Mouse (Mus musculus) kidney, adult 18-20 months (tissue): ENCODE data around the gene Irf2bp2.

Experiments
- DNase-seq: peaks from one replicate; pipeline ENCODE4 v3.0.0; 2021

Gene Irf2bp2

DNA sequence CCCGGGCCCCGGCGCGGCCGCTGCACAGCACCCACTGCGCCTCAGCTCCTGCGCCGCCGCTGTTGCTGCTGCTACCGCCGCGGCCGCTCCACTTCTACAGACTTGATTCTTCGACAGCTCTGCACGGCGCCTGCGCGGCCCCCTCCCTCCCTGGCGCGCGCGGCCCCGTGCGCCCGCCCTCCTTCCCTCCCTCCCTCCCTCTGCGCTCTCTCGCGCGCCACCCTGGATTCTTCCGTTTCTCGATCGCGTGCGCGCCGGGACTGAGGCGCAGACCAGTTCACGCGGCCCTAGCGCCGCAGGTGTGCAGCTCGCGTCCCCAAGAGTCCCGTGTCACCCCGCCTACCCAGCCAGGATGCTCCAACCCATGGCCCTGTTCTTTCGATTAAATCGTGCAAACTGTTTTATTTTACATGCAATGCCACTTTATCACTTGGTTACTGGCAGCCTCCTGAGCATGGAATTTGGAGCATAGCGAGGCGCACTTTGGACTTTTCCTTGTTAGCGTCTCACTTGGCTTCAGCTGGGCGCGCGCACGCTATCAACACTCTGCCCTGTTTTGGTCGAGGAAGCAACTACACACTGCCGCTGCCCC lies at the start of gene Irf2bp2:
TSS of gene Irf2bp2 (minus strand) at position 98 of the 592 bp plus-strand sequence.
- DNase-seq = peak; percentile 90

DNA sequence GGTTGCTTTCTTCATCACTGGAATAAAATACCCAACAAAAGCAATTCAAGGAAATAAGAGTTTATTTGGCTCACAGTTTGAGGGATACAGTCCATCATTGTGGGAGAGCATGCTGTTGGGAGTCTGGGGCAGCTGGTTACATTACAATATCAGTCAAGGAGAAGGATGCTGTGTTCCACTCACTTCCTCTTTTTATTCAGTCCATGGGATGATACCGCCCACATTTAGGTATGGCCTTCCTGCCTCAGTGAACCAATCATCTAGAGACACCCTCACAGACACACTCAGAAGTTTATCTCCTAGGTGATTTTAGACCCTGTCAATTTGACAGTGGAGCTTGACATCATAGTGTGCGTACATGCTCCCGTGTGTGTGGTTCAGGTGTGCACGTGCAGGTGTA lies 48.9 kb upstream of the Irf2bp2 start:
- DNase-seq = no peak

DNA sequence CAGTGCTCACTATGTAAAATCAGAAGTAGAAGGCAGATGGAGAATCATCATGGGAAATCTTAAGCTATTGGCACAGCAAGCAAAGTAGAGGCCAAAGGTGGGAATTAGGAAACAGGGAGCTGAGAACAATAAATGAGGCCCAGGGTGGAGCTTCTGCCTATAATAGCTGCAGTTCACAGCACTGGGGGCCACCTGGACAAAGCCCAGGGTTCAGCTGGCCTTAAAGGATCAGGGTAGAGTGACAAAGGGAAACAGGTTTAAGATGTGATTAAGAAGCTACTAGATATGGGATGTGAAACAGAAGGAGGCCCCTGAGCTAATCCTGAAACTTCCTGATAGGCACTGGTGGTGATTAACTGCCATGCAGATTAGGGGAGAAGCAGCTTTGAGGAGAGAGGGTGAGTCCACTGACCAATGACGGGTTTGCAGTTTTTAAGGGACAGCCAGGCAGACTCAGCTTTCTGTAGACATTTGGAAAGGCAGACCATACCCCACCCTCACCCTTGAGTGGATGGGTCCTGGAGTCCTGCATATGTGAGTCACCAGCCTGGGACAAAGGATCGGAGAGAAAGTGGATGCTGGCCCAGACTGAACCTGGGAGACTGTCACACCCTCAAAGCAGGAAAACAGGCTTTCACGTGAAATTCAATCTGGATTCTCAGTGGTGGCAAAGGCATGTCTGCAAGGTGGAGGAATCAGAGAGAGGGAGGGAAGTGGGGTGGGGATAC lies 47.9 kb upstream of the Irf2bp2 start:
- no peak for DNase-seq

DNA sequence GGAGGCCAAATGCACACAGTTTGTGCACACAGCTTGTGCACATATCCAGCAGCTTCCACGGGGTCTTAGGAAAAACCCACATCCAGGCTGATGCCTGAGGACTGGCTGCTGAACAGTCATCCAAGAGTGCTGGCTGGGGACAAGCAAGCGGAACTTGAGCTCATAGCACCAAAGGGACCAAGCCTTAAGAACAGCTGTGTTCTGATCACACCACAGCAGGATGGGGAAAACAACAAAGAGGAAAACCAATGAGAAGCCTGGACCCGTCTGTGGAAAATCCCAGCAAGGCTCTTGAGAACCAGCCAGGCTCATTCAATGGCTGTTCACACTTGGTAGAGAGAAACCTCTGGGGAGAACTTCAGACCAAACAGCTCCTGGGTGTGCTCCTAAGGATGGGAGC lies 45.4 kb upstream of the Irf2bp2 start:
- DNase-seq = no peak

DNA sequence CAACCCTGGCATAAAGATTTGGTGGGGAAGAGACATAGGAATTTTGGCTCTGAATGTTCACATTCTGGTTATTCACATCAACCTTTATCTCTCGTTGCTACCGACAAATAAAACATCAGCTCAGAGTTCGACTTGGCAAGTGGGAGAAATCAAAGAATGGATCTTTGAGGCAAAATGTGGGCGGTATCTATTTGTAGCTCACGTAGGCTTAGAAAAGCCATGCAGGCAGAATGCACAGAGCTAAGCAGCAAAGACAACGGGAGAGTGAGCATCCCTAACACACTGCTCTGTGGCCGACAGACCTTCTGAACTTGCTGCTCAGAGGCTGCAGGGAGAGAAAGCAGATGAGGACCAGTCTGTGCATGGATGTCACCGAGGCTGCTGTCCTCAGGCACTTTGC lies 44.2 kb upstream of the Irf2bp2 start:
- no peak for DNase-seq

DNA sequence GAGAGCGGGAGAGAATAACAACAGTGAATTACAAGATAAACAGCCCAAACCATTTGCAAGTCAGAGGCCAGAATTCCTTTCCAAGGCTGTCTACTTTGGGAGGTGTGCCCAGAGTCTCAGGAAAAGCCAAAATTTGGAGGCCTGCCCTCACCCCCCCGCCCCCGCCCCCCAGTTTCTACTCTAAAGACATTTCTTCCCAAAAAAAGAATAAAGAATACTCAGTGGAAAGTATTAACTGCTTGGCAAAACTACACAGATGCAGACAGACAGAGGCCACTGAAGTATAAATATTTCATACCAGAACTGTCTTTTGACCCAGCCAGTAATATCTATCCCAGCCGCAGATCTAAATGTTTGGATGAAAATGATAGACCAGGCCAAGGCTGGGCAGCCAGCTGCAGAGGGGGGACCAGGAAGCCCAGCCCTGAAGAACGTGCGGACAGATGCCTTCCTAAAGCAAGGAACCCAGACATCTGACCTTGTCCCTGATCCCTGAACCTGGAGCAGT lies 40.8 kb upstream of the Irf2bp2 start:
- DNase-seq = no peak

DNA sequence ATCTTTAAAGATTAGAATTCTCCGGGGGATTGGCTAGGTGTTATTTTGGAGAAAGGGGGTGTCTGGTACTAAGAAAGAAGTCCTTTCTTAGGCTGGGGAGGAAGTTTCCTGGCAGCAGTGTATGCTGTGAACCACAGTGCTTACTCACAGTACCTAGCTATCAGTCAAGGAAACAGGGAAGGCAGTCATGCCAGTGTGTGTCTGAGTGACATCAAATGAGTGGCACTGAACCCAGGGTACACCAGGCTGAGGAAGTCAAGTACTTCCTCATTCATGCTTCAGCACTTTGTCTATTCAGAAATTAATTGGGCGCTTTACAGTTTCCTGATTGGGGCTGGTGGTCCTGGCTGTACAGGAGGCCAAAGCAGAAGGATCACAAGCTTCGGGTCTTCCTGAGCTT lies 34.8 kb upstream of the Irf2bp2 start:
- no peak for DNase-seq

DNA sequence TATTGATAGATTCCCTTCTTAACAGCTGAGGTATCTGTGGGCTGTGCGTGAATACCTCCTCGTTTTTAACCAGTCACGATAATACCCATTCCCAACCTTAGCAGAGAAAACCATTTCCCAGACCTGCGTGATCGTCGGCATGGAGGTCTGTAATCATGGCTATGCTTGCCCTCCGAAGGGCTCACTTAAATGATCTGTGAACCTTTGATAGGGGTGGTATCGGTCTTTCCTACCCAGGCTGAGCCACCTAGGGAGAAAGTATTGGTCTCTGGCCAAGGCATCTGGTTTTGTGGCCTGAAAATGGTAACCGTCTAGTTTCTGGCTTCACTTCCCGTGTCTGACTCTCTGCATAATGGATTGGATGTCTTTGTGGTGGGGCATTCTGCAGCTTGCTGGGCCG lies 32.6 kb upstream of the Irf2bp2 start:
- DNase-seq = no peak

DNA sequence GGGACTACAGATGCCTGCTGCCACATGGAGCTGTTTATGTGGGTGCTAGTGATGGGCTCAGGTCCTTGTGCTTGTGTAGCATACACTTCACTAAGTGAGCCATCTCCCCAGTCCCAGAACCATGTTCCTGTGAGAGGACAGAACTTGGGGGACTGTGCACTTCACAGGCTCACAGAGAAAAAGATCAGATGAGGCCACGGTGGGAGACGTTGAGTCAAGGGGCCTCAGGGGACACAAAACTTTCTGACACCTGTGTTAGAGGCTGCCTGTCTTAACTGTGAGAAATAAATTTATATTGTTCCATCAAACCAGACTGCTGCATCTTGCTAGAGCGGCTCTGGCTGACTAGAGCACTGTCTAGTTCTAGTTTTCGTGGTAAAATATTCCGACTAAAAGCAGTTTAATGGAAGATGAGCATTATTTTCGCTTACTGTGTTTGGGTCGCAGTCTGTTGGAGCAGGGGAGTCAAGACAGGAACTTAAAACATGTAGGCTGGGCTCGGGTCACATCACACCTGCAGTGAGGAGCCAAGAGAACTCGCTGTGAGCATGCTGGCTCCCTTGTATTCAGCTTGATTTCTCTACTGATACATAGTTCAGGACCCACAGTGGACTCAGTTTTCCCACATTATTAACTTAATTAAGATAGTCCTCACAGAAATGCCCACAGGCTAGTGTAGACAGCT lies 28.5 kb upstream of the Irf2bp2 start:
- no peak for DNase-seq

DNA sequence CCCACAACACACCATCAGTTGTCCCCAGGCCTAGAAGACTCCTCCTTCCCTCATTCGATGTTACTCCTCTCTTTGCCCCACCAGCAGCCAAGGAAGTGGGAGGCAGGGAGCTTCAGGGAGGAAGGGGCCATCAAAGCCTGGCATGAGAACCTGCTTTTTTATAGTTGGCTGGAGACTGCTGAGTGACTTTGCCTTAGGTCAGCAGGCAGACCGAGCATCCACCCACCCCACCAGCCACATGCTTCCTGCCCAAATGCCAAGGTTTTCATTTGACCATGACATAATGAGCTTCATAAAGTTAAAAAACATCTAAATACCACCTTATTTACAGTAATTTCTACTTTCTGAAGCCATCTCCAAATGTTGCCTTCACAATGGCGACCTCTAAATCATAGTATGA lies 26.9 kb upstream of the Irf2bp2 start:
- no peak for DNase-seq

DNA sequence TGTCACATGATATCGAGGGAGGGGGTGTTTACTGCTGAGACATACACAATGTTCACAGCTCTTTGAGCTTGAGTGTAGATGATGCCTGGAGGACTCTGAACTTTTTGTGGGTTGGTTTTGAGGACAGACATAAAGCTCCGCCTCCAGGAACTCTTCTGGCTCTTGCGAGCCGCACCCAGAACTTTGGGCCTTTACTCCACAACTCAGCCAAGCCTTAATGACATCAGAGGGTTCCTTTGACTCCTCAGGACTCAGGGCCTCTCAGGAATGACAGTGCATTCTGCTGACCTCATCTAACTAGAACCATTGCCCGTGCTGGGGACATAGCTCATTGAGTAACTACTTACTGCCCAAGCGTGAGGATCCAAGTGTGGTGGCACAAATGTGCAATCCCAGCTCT lies 25.7 kb upstream of the Irf2bp2 start:
- no peak for DNase-seq

DNA sequence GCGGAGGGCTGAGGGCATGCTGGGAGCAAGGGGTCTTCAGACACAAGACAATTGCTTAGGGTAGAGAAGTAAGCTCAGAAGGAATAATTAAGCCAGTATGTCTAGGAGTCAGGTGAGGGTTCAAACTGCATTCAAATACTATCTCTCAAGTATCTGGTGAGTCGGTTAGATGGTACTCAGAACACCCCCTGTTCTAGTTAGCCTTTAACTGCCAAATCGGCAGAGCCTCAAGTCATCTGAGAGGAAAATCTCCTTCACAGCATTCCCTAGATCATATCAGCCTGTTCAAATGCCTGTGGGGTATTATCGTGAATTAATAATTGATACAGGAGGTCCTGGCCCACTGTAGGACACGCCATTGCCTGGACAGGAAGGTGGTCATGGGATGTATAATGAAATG lies 23.9 kb upstream of the Irf2bp2 start:
- DNase-seq = no peak

DNA sequence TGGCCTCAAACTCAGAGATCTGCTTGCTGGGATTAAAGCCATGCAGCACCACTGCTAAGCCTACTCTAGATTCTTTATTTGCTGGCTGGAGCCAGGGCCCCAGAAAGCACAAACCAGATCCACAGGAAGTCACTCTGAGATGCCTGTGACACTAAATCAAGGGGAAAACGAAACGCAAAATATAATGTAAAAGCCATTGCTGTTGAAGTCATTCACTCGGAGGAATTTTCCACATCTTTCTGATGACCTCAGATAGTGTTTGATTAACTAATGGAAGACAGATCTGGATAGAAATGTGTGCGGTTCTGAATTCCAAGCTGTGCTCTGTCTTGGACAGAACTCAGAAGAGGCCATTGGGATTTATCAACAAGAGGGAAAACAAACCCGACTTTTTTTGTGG lies 22.9 kb upstream of the Irf2bp2 start:
- DNase-seq = no peak

DNA sequence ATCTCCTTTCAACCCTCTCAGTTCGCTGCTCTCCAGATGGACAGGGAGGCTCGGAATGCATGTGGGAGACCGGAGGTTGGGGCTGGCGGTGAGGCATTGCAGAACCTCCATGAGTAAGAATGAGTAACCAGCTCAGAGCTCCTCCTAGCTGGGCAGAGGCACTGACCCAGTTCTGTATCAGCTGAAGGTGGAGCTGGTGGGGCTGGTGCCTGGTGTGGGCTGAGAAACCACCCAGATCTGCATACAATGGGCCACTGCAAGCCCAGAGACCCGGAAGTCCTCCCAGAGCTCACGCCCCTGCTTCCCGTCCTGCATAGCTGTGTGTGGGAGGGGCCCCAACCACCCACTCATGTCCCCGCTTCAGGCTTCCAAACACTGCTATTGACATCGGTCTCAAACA lies 22.0 kb upstream of the Irf2bp2 start:
- DNase-seq = peak; percentile 66

DNA sequence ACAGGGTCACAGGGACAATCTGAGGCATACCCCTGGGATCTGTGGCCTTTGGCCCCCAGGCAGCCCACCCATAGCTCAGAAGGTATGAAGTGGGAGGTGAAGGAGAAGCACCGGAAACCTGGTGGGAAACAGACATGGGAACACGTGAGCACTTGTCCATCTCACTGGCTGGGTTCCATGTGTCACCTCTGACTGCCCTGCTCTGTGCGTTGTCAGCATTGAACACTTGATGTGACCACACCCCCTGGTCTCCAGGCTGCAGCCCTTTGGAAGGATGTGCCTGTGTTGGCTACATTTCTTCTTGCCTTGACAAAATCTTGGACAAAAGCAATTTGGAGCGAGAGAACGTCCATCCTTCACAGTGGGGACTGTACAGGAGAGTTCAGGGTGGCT lies 20.9 kb upstream of the Irf2bp2 start:
- no peak for DNase-seq

DNA sequence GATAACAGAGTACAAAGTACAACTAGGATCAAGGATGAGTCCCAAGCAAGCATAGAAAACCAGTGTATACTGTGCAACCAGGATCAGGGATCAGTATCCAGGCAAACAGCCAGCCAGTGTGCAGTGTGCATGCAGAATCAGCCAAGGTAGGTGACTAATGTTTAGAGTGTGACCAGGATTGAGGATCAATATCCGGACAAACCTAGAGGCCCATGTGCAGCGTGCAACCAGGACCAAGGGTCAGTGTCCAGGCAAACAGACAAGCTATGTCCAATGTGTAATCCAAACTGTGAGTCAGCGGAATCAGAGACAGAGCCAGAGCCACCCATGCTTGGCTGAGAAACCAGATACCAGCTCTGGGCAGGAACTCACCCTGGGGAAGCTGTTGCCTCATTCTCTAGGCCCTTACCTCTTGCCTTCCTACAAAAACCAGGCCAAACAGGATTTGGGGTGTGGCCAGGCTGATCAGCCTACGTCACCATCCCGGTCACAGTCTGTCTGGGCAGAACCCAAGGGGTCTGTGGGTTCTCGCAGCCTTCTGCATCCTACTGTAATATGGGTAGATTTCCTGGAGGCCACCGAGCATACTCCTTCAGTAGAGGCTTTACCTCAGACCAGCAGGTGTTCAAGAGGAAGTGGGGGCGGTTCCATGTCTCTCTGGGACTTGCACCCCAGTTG lies 20.4 kb upstream of the Irf2bp2 start:
- DNase-seq = peak; percentile 69

DNA sequence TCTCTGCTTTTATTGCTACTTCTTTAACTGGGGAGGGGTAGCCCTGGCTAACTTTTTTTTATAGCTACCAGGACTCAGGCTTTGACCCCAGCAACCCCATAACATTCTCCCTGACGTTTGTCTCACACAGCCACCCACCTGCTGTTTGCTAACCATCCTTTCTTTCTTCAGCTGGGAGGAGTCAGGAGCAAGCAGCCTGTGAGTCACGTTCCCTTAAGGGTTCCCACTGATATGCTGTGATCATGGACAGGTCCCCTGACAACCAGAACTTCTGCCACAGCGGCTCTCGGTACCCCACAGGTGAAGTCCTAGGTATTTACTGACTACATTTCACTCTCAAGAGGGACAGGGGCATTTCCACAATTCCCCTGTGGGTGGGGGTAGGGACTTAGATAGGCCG lies 19.4 kb upstream of the Irf2bp2 start:
- DNase-seq = no peak

DNA sequence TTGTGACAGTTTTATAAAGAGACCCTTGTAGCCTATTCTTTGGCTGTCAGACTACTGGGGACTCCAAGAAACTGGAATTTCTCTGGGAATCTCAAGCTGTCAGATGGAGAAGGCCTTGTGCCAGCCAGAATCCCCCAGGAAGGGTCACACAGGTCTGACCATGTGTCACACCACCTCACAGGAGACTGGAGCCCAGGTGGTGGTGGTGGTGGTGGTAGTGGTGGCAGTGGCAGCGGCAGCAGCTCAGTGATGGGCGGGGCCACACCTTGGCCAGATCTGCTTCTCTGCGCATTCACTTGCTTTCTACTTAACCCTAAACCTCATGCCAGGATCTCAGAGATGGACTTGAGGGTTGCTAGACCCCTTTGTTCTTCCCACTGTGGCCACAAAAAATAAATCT lies 19.0 kb upstream of the Irf2bp2 start:
- DNase-seq = no peak

DNA sequence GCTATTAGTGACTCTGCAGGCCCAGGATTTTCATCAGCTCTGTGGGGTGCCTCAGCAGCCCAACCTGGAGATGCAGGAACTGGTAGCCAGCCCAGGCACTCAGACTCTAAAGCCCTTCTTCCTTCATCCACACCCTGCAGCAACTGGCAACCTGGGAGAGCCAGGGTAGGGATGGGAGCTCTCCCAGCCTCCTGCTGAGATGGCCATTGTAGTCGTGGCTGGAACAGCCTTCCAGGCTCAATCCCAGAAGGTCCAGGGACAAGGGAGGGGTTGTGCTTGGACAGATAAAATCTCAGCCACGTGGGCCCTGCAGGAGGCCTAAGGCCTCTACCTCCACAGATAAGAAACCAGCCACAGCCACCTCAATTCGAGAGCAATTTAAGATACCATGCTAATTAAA lies 16.9 kb upstream of the Irf2bp2 start:
- no peak for DNase-seq

DNA sequence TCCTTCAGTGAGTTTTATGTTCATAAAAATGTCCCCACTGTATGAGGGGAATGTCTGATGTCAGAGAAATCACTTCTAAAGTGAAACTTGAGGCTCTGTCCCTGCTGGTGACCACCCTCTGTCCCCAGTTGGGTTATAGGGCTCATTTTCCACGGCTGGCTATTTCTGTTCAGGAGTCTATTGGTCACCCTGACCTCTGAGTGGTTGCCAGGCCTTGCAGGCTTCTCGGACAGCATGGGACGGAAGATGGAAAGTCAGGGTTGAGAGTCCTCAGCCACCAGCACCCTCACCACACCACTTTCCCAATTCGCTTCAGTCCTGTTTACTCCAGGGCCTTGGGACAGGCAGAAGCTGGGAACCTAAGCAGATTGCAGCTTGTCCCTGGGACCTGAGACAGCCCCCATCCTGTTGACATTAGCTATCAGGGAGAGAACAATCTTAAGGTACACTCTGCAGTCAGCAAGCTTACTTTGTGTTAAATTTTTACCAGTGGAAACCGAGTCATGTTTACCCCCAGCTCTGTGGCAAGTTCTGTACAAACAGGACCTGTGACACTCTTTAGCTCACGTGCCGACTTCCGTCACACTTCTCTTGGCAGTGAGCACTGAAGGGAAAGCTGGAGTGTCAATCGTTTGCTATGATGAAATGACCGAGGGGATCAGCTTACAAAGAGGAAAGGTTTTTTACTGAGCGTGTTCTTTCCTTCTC lies 15.9 kb upstream of the Irf2bp2 start:
- no peak for DNase-seq

DNA sequence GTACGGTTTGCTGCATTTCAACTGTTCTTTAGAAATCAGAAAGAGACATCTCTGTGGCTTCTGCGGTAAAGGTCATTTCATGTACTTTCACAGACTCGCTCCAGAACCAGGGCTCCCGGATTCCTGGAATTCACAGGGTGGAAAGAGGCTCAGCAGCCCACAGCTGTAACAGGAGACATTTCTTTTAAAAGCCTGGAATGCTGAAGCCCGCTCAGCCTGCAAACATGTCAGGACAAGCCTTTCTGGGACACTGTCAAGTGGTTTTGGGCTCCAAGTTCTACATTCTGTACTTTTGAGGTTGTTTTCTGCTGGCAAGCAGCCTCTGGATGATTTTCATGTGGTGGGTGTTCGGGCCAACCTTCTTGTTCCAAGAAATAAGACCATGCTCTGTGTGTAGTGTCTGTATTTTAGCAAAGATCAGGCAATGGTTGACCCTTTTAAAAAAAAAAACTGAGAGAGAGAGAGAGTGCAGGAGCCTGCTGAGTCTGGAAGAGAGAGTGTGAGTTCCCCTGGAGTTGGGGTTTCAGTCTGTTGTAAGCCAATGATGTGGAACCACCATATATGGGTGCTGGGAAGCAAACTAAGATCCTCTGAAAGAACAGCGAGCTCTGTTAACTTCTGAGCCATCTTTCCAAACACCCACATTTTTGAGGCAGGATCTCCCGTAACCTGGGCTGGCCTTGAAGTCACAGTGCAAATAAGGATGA lies 9.6 kb upstream of the Irf2bp2 start:
- DNase-seq = peak; percentile 60

DNA sequence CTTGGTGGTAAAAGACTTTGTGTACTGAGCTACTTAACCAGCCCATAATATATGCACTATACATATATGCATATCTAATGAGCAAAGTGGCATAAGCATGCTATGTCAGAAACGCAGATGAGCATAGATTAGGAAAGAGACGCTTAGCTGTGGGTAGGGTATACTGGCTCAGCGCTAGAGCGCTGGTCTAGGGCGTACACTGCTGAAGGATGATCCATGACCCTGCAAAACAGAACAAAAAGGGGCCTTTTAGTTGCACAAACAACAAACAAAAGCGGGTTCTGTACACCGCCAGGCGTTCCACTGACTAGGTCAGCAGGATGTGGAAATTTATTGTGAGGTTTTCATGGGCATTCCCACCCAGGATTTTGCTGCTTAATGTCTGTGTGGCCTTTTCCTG lies 8.9 kb upstream of the Irf2bp2 start:
- no peak for DNase-seq
